Mouse (Mus musculus) liver, adult 2 months (tissue): ENCODE measurements at regions not wholly inside any gene's neighbourhood (a gene's known extent, or its start where the extent isn't known, plus 50 kb on each side); places are given as distances from the start of the nearest gene placed in this dataset.

Source experiments
- DNase-seq: peaks from one replicate; pipeline ENCODE4 v3.0.0-alpha.2; 2011; ENCODE audit warnings: low read depth, low spot score; ENCODE audit errors: extremely low read depth
- H3K27ac ChIP-seq: fragments of 200-500 bp; replicated peaks from 2 replicates; pipeline ENCODE4 v1.5.1; 2012; ENCODE audit warnings: low read depth, mild to moderate bottlenecking, control low read depth, inconsistent platforms, low read length; ENCODE audit not compliant: insufficient read depth
- H3K27me3 ChIP-seq: fragments of 200-500 bp; 2 replicates; pipeline ENCODE4 v1.6.1; 2012; ENCODE audit warnings: mild to moderate bottlenecking, moderate library complexity, low read length, inconsistent platforms; ENCODE audit not compliant: control insufficient read depth, insufficient read depth
- H3K36me3 ChIP-seq: fragments of 200-500 bp; 2 replicates; pipeline ENCODE4 v1.6.1; 2012; ENCODE audit warnings: low read length, inconsistent platforms; ENCODE audit not compliant: control insufficient read depth, insufficient read depth
- H3K4me1 ChIP-seq: fragments of 200-500 bp; 2 replicates; pipeline ENCODE4 v1.6.1; 2011; ENCODE audit warnings: low read length; ENCODE audit not compliant: control insufficient read depth, insufficient read depth
- H3K4me3 ChIP-seq: fragments of 200-500 bp; 2 replicates; pipeline ENCODE4 v1.5.1; 2011; ENCODE audit warnings: low read depth, mild to moderate bottlenecking, control low read depth, low read length, moderate library complexity; ENCODE audit not compliant: insufficient read depth
- H3K79me2 ChIP-seq: fragments of 200-500 bp; 2 replicates; pipeline ENCODE4 v1.6.1; 2012; ENCODE audit warnings: inconsistent platforms, mild to moderate bottlenecking, low read length, moderate library complexity; ENCODE audit not compliant: control insufficient read depth, insufficient read depth
- H3K9ac ChIP-seq: fragments of 200-500 bp; 2 replicates; pipeline ENCODE4 v1.6.1; 2012; ENCODE audit warnings: low read depth, mild to moderate bottlenecking, control low read depth, inconsistent platforms, low read length
- CTCF ChIP-seq: fragments of 200-500 bp; IDR thresholded peaks from 2 replicates; pipeline ENCODE4 v1.5.1; 2011; ENCODE audit warnings: low read depth, low read length, control low read depth
- POLR2A ChIP-seq: fragments of 200-500 bp; IDR thresholded peaks from 2 replicates; pipeline ENCODE4 v1.6.1; 2011; ENCODE audit warnings: low read length, control low read depth; ENCODE audit not compliant: insufficient read depth; ENCODE audit errors: extremely low read depth
- WGBS: fragments of 180-500 bp; shearing (Covaris S2); methylation state at CpG from one replicate; pipeline ENCODE4 v1.1.7; 2018; 5-methylcytosine and 5-hydroxymethylcytosine counted together

GRCm38 (mm10) chr17:27262607-27263006 is 58.3 kb upstream of the Lemd2 start:
- no peak overlapping the region for H3K9ac ChIP-seq
- WGBS: 72% methylated on average over 4 of the region's 4 CpGs
- DNase-seq: no peak
- H3K79me2 ChIP-seq: no peaks in the 10 kb centered on the region
- no peaks in the 10 kb centered on the region for H3K4me1 ChIP-seq
- H3K36me3 ChIP-seq: no peaks in the 10 kb centered on the region
- H3K27ac ChIP-seq: no peak overlapping the region
- no peaks in the 10 kb centered on the region for H3K27me3 ChIP-seq
- TF ChIP-seq POLR2A (no peak), CTCF (no peak)
- no peak overlapping the region for H3K4me3 ChIP-seq

DNA sequence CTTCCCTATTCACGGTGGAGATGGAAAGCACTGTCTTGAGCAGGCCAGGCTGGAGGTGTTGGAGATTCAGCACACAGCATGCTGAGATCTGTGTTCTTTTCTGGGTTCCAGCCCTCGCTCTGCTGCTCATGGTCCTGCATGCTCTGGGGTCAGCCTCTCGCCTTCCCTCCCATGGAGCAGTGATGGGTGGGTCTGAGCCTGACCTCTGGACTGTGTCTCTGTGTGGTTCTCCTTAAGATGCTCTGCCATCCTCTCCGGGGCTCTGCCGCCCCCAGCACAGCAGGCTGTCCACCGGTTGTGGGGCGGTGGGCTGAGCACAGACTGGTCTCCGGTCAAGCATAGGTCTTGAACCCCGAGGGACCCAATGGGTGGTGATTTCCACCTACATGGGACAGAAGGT is 57.7 kb upstream of the Lemd2 start:
- no peaks in the 10 kb centered on the region for H3K27me3 ChIP-seq
- WGBS: 94% methylated on average over 9 of the region's 9 CpGs
- DNase-seq: no peak
- no peak overlapping the region for H3K4me3 ChIP-seq
- H3K79me2 ChIP-seq: no peaks in the 10 kb centered on the region
- H3K36me3 ChIP-seq: no peaks in the 10 kb centered on the region
- no peaks in the 10 kb centered on the region for H3K4me1 ChIP-seq
- TF ChIP-seq POLR2A (no peak), CTCF (no peak)
- H3K27ac ChIP-seq: no peak overlapping the region
- H3K9ac ChIP-seq: no peak overlapping the region

DNA sequence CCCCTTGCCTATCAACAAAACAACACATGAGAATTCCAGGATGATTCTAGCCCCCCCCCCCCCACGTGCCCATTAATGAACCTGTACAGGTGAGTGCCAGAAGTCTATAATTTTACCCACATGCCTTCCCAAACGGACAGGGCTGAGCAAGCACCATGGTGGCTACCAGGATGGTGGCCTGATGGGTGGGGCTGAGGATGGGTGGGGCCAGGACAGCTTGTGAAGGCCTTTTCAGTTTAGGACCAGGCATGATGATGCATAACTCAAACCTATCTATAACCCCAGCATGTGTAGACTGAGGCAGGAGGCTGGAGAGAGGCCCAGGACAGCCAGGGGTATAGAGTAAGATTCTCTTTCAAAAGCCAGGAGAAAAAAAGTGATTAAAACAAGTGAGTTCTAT is 57.0 kb upstream of the Lemd2 start:
- Histone ChIP-seq H3K27ac (no peak overlapping the region), H3K79me2 (no peaks in the 10 kb centered on the region), H3K27me3 (no peaks in the 10 kb centered on the region), H3K36me3 (no peaks in the 10 kb centered on the region), H3K4me3 (no peak overlapping the region), H3K9ac (no peak overlapping the region), H3K4me1 (no peaks in the 10 kb centered on the region)
- WGBS: 76% methylated on average over 2 of the region's 2 CpGs
- no peak for DNase-seq
- TF ChIP-seq CTCF (no peak), POLR2A (no peak)

DNA sequence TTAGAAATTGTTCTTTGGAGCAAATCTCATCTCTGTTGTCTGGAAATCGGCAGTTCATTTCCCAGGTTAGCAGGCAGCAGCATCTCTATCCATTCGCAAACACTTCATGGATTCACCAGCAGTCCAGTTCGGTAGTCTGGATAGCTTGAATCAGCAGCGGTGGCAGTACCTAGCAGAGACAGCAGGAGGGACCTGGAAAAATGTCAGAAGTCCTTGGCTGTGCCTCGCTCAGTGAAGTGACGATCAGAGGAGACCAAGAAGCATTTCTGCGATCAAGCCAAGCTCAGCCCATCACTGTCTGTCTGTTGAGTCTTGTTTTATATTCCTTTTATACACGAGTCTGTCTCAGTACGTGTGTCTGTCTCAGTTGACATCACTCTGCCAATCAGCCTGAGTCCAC is 55.8 kb upstream of the Lemd2 start:
- no peaks in the 10 kb centered on the region for H3K79me2 ChIP-seq
- H3K4me1 ChIP-seq: no peaks in the 10 kb centered on the region
- DNase-seq: no peak
- no peak overlapping the region for H3K9ac ChIP-seq
- H3K4me3 ChIP-seq: no peak overlapping the region
- TF ChIP-seq POLR2A: no peak
- TF ChIP-seq CTCF: no peak
- WGBS: 87% methylated on average over 9 of the region's 9 CpGs
- H3K27ac ChIP-seq: no peak overlapping the region
- no peaks in the 10 kb centered on the region for H3K36me3 ChIP-seq
- H3K27me3 ChIP-seq: no peaks in the 10 kb centered on the region

DNA sequence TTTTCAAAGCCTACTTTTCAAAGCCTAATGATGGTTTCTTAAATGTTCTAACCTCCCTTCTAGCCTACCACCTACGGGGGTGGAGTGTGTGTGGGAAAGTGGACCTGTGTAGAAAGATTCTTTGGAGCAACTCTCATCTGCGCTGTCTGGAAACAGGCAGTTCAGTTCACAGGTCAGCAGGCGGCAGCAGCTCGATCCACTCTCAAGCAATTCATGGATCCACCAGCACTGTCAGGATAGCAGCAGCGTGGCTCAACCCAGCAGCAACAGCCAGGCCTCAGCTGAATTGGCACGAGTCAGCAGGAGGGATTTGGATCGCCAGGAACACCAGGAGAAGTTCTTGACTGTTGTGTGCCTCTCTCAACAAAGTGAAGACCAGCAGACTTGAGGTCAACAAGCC is 53.1 kb upstream of the Lemd2 start:
- no peak for DNase-seq
- no peak for TF ChIP-seq POLR2A
- WGBS: 54% methylated on average over 7 of the region's 7 CpGs
- Histone ChIP-seq H3K36me3 (no peaks in the 10 kb centered on the region), H3K4me3 (no peak overlapping the region), H3K27me3 (no peaks in the 10 kb centered on the region), H3K79me2 (no peaks in the 10 kb centered on the region), H3K4me1 (no peaks in the 10 kb centered on the region), H3K9ac (no peak overlapping the region), H3K27ac (no peak overlapping the region)

DNA sequence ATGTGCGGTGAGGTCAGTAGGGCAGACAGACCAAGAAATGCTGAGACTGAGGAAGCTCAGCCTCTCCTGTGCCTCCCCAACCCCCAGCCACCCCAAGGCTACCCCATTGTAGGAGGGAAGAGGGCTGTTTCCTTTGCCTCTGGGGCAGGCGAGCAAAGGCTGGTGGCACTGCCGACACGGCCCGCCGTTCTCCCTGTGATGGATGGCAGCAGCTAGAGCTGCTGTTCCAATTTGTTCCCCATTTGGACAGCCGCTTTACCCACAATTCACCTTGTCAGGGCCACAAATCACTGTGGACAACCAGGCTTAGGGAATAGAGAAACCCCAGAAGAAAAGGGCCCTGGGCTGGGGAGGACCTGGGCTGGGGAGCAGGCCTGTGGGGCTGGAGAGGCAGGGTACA is 51.5 kb upstream of the Lemd2 start:
- H3K79me2 ChIP-seq: no peaks in the 10 kb centered on the region
- no peak for DNase-seq
- no peaks in the 10 kb centered on the region for H3K36me3 ChIP-seq
- whole genome bisulfite sequencing: 73% methylated on average over 7 of the region's 7 CpGs
- H3K4me3 ChIP-seq: no peak overlapping the region
- H3K9ac ChIP-seq: no peak overlapping the region
- TF ChIP-seq CTCF: no peak
- no peak for TF ChIP-seq POLR2A
- H3K27me3 ChIP-seq: no peaks in the 10 kb centered on the region
- H3K27ac ChIP-seq: no peak overlapping the region
- no peaks in the 10 kb centered on the region for H3K4me1 ChIP-seq
